Mouse (Mus musculus) erythroblast, adult 5-6 weeks (primary cell): ENCODE measurements around the gene Hk1. TPM values are rescaled to one million over a fixed set of nuclear protein-coding genes. Genes with fewer than 3 reads are reported as not detected.

Experiments used
- ATAC-seq: replicated peaks from 2 replicates; pipeline ENCODE4 v1.8.0; 2016; ENCODE audit warnings: moderate number of reproducible peaks, mild to moderate bottlenecking, moderate TSS enrichment, inconsistent platforms; ENCODE audit not compliant: poor library complexity, low FRiP score, severe bottlenecking
- total RNA-seq, 2 experiments: library from RNA; stranded (forward) in 1 of 2; stranded (reverse) in 1 of 2; fragments of 150-400 nt in 1 of 2; fragments of 200-764, 138-1000 nt in 1 of 2; gene quantifications; 2 replicates each; pipeline versions ENCODE4 v1.2.3 to v1.2.4; 2015 to 2017; ENCODE audit warnings: low replicate concordance in 2 of 2

The Hk1 gene
- total RNA-seq, 2 experiments from 2014 or later = 35.5 to 105 TPM

DNA sequence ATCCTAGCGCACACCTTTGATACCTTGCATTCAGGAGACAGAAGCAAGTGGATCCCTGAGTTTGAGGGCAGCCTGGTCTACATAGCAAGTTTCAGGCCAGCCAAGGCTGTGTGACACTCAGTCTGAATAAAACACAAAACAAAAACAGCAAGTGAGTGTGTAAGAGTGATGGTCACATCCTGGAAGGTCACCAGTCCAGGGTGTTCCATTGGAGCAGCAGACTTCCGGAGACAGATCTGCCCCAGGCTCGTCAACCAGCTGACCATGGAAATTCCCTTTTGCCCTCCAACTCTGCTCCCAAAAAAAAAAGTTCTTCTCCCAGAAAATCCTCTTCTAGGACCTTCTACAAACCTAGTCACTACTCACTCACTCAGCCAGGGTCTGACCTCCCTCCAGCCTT lies 147.9 kb downstream of the Hk1 start:
- ATAC-seq = no peak

DNA sequence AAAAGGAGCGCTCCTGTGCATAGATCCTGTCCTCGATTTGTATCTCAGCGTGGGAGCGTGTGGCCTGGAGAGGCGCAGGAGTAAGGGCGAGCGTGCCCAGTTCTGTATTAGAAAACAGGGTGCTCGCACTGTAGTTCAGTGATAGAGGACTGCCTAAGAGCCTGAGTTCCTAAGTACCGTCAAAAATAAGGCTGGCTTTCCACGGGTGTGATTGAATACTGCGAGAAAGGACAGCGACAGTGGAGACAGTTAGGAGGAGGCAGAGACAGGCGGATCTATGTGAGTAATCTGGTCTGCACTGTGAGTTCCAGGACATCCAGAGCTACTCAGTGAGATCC lies 148.3 kb downstream of the Hk1 start:
- no peak for ATAC-seq

DNA sequence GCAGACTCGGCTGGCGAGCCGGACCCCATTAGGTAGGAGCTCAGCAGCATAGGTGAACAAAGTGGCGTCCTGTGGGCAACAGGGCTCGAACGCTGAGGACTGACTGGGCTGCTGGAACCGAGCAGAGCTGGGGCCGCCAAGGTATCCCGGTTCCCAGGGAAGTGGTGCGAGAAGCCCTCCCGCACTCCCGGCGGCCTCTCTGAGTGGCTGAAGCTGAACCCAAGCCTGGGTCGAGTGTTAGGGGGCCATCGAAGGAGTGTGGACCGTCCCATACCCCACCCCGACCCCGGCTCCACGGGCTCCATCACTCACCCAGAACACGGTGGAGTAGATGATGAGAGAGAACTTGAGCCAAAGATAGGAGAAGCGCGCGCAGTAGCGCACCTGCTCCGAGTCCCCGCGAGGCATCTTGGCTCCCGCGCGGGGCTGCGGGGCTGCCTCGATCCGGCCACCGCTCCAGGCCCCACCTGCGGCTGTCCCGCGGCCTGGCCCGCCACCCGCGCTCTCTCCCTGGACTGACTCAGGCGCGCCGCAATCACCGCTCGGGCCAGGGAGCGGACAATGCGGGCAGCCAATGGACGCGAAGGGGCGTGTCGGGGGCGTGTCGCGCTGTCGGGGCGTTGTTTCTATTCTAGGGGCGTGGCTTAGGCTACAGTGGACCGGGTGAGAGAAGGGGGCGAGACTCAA lies 148.9 kb downstream of the Hk1 start, which contains the start of gene Tspan15:
Gene Tspan15 (minus strand): TSS at position 544 of the 687 bp plus-strand sequence.
- peak; percentile 89 for ATAC-seq

DNA sequence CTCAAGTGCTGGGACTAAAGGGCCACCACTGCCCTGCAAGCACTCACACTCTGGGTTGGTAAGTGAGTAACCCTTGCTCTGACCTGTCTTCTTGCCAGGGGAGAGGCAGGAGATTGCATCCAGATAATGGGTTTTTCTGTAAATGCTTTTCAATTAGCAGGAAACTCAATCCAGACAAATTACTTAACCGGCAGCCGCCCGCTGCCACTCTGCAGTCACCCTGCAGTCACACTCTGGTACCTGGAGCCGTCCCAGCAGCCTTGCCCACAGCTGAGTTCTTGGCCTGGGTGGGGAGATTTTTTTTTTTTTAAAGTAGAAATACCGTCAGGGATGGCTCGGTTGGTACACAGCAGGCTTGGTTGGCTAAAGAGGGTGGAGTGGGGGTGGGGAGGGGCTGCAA lies 151.6 kb downstream of the Hk1 start:
- no peak for ATAC-seq

DNA sequence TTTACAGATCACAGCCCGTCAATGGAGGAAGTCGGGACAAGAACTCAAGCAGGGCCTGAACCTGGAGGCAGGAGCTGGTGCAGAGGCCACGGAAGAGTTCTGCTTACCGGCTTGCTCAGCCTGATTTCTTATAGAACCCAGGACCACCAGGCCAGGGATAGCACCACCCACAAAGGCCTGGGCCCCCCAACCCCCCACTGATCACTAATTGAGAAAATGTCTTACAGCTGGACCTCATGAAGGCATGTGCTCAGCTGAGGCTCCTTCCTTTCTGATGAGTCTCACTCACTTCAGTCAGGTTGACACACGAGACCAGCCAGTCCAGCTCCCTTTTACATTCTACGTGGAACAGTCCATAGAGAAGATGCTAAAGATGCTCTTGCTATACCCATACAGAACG lies 153.9 kb downstream of the Hk1 start:
- no peak for ATAC-seq

DNA sequence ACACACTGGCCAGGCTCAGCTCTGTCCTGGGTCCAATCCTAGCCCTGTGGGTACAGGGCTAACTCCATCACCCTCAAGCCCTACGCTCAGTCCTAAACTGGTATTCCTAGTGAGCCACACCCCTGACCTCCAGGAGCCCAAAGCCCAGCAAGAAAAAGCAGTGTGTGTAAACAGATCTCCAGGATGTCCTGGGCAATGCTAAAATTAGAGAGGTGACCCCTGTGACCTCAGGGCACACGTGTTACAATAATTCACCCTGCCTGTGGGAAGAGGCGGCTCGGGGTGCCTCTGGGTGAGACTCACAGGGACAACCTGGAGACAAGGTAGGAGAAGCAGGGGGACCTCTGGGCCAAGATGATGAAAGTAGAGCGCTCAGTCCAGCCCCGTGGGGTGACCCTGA lies 155.5 kb downstream of the Hk1 start:
- no peak for ATAC-seq

DNA sequence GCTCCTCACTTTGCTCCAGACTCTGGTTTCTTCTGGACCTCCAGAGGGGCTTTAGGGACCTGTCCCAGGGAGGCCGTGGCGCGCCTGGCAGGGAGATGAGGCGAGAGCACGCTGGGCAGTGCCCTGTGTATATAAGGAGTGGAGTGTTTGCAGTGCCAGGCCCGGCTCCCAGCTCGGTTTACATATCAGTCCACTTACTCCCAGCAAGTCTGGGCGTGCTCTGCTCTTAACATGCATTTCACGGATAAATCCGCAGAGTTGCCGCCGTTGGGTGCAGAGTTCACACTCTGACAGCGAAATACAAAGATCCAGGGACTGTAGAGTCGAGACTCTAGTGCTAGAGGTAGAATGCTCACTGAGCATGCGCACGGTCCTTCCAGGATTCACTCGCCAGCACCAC lies 156.9 kb downstream of the Hk1 start:
- ATAC-seq = no peak

DNA sequence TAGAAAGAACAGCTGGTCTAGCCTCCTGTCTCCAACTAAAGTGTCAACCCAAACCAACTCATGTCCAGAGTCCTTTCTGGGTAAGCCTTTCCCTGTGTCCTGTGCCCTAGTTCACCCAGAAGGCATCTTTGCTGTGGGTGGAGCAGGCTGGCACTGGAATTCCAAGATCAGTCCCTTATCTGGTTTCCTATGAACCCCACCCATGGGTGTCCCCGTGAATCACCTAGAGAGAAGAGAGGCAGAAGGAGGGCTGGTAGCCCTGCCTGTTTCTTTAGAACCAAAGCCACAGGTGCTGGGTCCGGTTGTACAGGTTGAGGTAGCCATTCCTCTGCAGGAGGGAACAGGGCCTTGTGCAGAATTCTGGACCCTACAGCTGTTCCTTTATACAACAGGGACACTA lies 158.1 kb downstream of the Hk1 start:
- no peak for ATAC-seq

DNA sequence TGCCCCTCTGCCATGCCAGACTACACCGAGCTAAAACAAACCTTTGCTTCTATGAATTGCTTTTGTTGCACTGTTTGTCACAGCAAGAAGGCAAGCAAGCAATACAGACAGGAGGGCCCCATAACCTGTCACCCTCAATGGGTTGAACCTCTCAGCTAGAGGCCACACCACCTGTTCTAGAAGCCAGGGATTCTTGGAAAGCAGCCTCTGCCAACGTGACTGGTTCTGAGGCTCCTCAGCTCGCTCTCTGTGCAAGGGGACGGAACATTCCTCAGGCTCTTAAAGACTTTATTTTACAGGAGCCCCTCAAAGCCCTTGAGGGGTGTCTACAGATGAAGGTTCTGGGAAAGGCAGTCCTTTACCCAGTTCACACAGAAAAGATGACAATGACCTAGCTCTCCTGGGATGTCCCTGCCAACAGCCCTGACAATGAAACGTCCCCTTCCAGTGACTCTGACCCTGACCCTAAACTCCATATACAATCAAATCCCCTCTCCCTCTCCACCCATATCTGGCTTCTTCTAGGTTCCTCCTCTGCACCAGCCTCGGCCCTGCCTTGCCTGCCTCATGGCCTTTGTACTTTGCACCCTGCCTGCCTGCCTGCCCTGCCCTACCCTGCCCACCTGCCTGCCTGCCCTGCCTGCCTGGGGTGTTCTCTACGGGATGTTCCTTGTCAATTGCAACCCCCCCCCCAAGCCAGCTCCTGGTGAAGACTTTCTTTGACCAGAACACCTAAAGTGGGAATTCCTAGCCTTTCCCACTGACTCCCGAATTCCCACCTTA lies 158.8 kb downstream of the Hk1 start:
- no peak for ATAC-seq

Other genes with a start within 250 kb of the Hk1 start
- not detected in 2 replicates for gene Neurog3, start 246.8 kb downstream of the Hk1 start, total RNA-seq (2015; ENCODE audit: low replicate concordance)
- gene Neurog3, start 246.8 kb downstream of the Hk1 start, total RNA-seq (2017; ENCODE audit: low replicate concordance) = not detected in 2 replicates
- not detected in 2 replicates for gene Fam241b, start 236.0 kb downstream of the Hk1 start, total RNA-seq (2015; ENCODE audit: low replicate concordance)
- gene Fam241b, start 236.0 kb downstream of the Hk1 start, total RNA-seq (2017; ENCODE audit: low replicate concordance) = not detected in 2 replicates
- gene Tspan15, start 148.7 kb downstream of the Hk1 start, total RNA-seq (2015; ENCODE audit: low replicate concordance) = 0.21 and 11.1 TPM in 2 replicates
- gene Tspan15, start 148.7 kb downstream of the Hk1 start, total RNA-seq (2017; ENCODE audit: low replicate concordance) = 1.6 TPM in 1 of 2 replicates, not detected in the other
- not detected in 2 replicates for gene Tacr2, start 127.5 kb downstream of the Hk1 start, total RNA-seq (2015; ENCODE audit: low replicate concordance)
- not detected in 2 replicates for gene Tacr2, start 127.5 kb downstream of the Hk1 start, total RNA-seq (2017; ENCODE audit: low replicate concordance)
- 0.58 TPM in 1 of 2 replicates, not detected in the other for gene Hkdc1, start 42.6 kb upstream of the Hk1 start, total RNA-seq (2015; ENCODE audit: low replicate concordance)
- 0.70 TPM in 1 of 2 replicates, not detected in the other for gene Hkdc1, start 42.6 kb upstream of the Hk1 start, total RNA-seq (2017; ENCODE audit: low replicate concordance)
- not detected in 2 replicates for gene 4930507D05Rik, start 69.6 kb upstream of the Hk1 start, total RNA-seq (2015; ENCODE audit: low replicate concordance)
- not detected in 2 replicates for gene 4930507D05Rik, start 69.6 kb upstream of the Hk1 start, total RNA-seq (2017; ENCODE audit: low replicate concordance)
- gene Supv3l1, start 69.8 kb upstream of the Hk1 start, total RNA-seq (2015; ENCODE audit: low replicate concordance) = 9.4 and 9.8 TPM in 2 replicates
- gene Supv3l1, start 69.8 kb upstream of the Hk1 start, total RNA-seq (2017; ENCODE audit: low replicate concordance) = 7.8 and 15.6 TPM in 2 replicates
- gene Vps26a, start 106.9 kb upstream of the Hk1 start, total RNA-seq (2015; ENCODE audit: low replicate concordance) = 30.0 and 37.0 TPM in 2 replicates
- 30.0 and 34.9 TPM in 2 replicates for gene Vps26a, start 106.9 kb upstream of the Hk1 start, total RNA-seq (2017; ENCODE audit: low replicate concordance)
- 708 and 861 TPM in 2 replicates for gene Srgn, start 147.5 kb upstream of the Hk1 start, total RNA-seq (2015; ENCODE audit: low replicate concordance)
- gene Srgn, start 147.5 kb upstream of the Hk1 start, total RNA-seq (2017; ENCODE audit: low replicate concordance) = 235 and 417 TPM in 2 replicates
- 7.3 and 16.1 TPM in 2 replicates for gene Kif1bp, start 198.5 kb upstream of the Hk1 start, total RNA-seq (2015; ENCODE audit: low replicate concordance)
- gene Kif1bp, start 198.5 kb upstream of the Hk1 start, total RNA-seq (2017; ENCODE audit: low replicate concordance) = 3.5 and 7.9 TPM in 2 replicates
- 20.1 and 25.4 TPM in 2 replicates for gene Ddx21, start 222.4 kb upstream of the Hk1 start, total RNA-seq (2015; ENCODE audit: low replicate concordance)
- gene Ddx21, start 222.4 kb upstream of the Hk1 start, total RNA-seq (2017; ENCODE audit: low replicate concordance) = 20.2 and 25.0 TPM in 2 replicates